25 mouse cellular contexts compared by ENCODE assay signal in genomic region chr6:71357493-71357892, GRCm38 (mm10). TPM values are rescaled to one million over a fixed set of nuclear protein-coding genes. Genes with fewer than 3 reads are reported as not detected.
A peak's percentile ranks its signal among the peaks of the same experiment; 100 is the strongest.
DNase-seq lines count a peak whose midpoint lies in the region; TF ChIP-seq lines count a peak whose summit lies in the region.
"Had no signal": no experiment of that assay in that cellular context is flagged by ENCODE, and none has a peak within 500 bp of the region (broad histone marks: within the 10 kb centered on the region; RNA-seq: fewer than 3 reads in every experiment).

No protein-coding gene starts in this region.

- no peak for TF ChIP-seq POLR2A in spleen, adult 2 months (IDR thresholded peaks at IDR 0.05; ENCODE audit: low read depth, low read length)

- no peak for TF ChIP-seq CTCF in spleen, adult 2 months (IDR thresholded peaks at IDR 0.05; ENCODE audit: extremely low read depth, insufficient read depth, insufficient read length, insufficient replicate concordance)

- no peaks in the 10 kb centered on the region for H3K27me3 ChIP-seq in spleen, adult 2 months (ENCODE audit: control insufficient read depth, insufficient read depth, low read length)
- H3K27me3 ChIP-seq: embryonic facial prominence, embryonic 15.5 days had no signal

- no peaks in the 10 kb centered on the region for H3K36me3 ChIP-seq in spleen, adult 2 months (ENCODE audit: control insufficient read depth, insufficient read depth, low read length)
- H3K36me3 ChIP-seq: embryonic facial prominence, embryonic 15.5 days; forebrain, embryonic 10.5 days; heart, embryonic 10.5 days had no signal

- DNase-seq in spleen, adult 2 months (ENCODE audit: low read depth in 1 of 2, low spot score in 2 of 2) = peak in 1 of 2 experiments; percentile 32
- DNase-seq in spleen, postnatal 10 days (ENCODE audit: low spot score in 2 of 2) = no peak
- peak; percentile 77 for DNase-seq in thymus, postnatal 0 days (ENCODE audit: low spot score)
- peak; percentile 71 to 75 for DNase-seq in thymus, postnatal 36 days
- DNase-seq in urinary bladder, postnatal 10 days (ENCODE audit: low spot score) = no peak
- no peak for DNase-seq in adipocyte (ENCODE audit: low spot score)
- no peak for DNase-seq in heart, adult 11 months
- DNase-seq: adrenal gland, postnatal 10 days; cerebellum, adult 11 months; cerebellum, adult 8-10 months; cerebellum, postnatal 14 days; embryo, embryonic 11 days; gastrocnemius, adult 2 months; gastrocnemius, postnatal 25 days; heart, postnatal 14 days had no signal

- WGBS in spleen, adult 2 months = 69% methylated on average over 7 of the region's 7 CpGs

- no peak overlapping the region for H3K4me3 ChIP-seq in spleen, adult 2 months (ENCODE audit: extremely low read depth, insufficient read depth, insufficient read length)
- H3K4me3 ChIP-seq: embryonic facial prominence, embryonic 15.5 days; erythroblast, embryonic 14.5 days; forebrain, embryonic 10.5 days; gastrocnemius, adult 2 months; heart, embryonic 10.5 days had no signal

- H3K27ac ChIP-seq in spleen, adult 2 months (ENCODE audit: insufficient read depth, low read length) = peak overlapping the region; percentile 52
- H3K27ac ChIP-seq: embryonic facial prominence, embryonic 15.5 days; forebrain, embryonic 10.5 days; gastrocnemius, adult 2 months; heart, embryonic 10.5 days; hindbrain, embryonic 14.5 days had no signal

- H3K4me1 ChIP-seq in spleen, adult 2 months (ENCODE audit: control insufficient read depth, insufficient read depth, insufficient read length) = no peaks in the 10 kb centered on the region
- H3K4me1 ChIP-seq: embryonic facial prominence, embryonic 15.5 days; forebrain, embryonic 10.5 days had no signal

RNA-seq across cellular contexts. Expression of gene Cd8a, which starts 15.7 kb away (rescaled TPM):
- 24.9 and 28.5 TPM in 2 replicates for polyA plus RNA-seq in spleen, adult 2 months (2012; rRNA removed)
- 664 and 665 TPM in 2 replicates for polyA plus RNA-seq in thymus, postnatal 0 days (2015; fragmentation: Nextera tagmentation; extraction: Ambion mirVana)
- polyA plus RNA-seq: brain, embryonic 14.5 days; C2C12; embryonic facial prominence, embryonic 11.5 days; embryonic facial prominence, embryonic 15.5 days; erythroblast, embryonic 14.5 days; forebrain, embryonic 10.5 days; forebrain, embryonic 14.5 days; heart, embryonic 10.5 days; heart, embryonic 14.5 days; hindbrain, embryonic 14.5 days had no signal

RNA-seq across cellular contexts. Expression of gene Cd8b1, which starts 34.9 kb away (rescaled TPM):
- polyA plus RNA-seq in spleen, adult 2 months (2012; rRNA removed) = 25.6 and 30.2 TPM in 2 replicates
- polyA plus RNA-seq in thymus, postnatal 0 days (2015; fragmentation: Nextera tagmentation; extraction: Ambion mirVana) = 1,203 and 1,244 TPM in 2 replicates
- polyA plus RNA-seq: brain, embryonic 14.5 days; C2C12; embryonic facial prominence, embryonic 11.5 days; embryonic facial prominence, embryonic 15.5 days; erythroblast, embryonic 14.5 days; forebrain, embryonic 14.5 days; heart, embryonic 10.5 days; hindbrain, embryonic 14.5 days had no signal

RNA-seq across cellular contexts. Expression of gene Smyd1, which starts 35.5 kb away (rescaled TPM):
- 0.48 and 0.66 TPM in 2 replicates for polyA plus RNA-seq in spleen, adult 2 months (2012; rRNA removed)
- 2.3 and 3.7 TPM in 2 replicates for polyA plus RNA-seq in thymus, postnatal 0 days (2015; fragmentation: Nextera tagmentation; extraction: Ambion mirVana)
- polyA plus RNA-seq: erythroblast, embryonic 14.5 days had no signal

Comparison
In these comparisons a context has a peak if more than half of its experiments do, and no peak if none do; other contexts are left out.
1. DNase-seq: peak in thymus, postnatal 0 days (single experiment) and thymus, postnatal 36 days (2 of 2); none in spleen, postnatal 10 days (0 of 2), urinary bladder, postnatal 10 days (single experiment), adipocyte (single experiment) and heart, adult 11 months (single experiment).
2. RNA of gene Cd8a, which starts 15.7 kb away (polyA plus RNA-seq): 664 to 665 TPM in thymus, postnatal 0 days; 24.9 to 28.5 TPM in spleen, adult 2 months; every median in the first group is over 10 times any median in the second.
3. RNA of gene Cd8b1, which starts 34.9 kb away (polyA plus RNA-seq): 1,203 to 1,244 TPM in thymus, postnatal 0 days; 25.6 to 30.2 TPM in spleen, adult 2 months; every median in the first group is over 10 times any median in the second.